Mouse (Mus musculus): ENCODE data around the gene Znhit6. TPM values are rescaled to one million over a fixed set of nuclear protein-coding genes. Genes with fewer than 3 reads are reported as not detected.

Znhit6 gene
- total and polyA plus RNA-seq, 3 experiments, result 54.4 to 188 (median 58.6) TPM

- Histone ChIP-seq H3K9ac (ENCODE audit: insufficient read depth, low read depth) (no peak overlapping the region), H3K79me2 (replicated peaks; ENCODE audit: control insufficient read depth, extremely low read depth, insufficient read depth, poor library complexity, severe bottlenecking) (no peaks in the 10 kb centered on the region), H3K27me3 (replicated peaks) (no peaks in the 10 kb centered on the region), H3K27ac (ENCODE audit: insufficient read depth, low read depth) (no peak overlapping the region), H3K9me3 (replicated peaks; ENCODE audit: low read length) (peaks cover 6% of the 10 kb centered on the region), H3K36me3 (replicated peaks in 1 of 2; ENCODE audit: control insufficient read depth in 1 of 2, insufficient read depth in 1 of 2, low read length in 1 of 2) (no peaks in the 10 kb centered on the region), H3K4me1 (ENCODE audit: control insufficient read depth in 1 of 2, insufficient read depth in 2 of 2) (no peaks in the 10 kb centered on the region), H3K4me3 (replicated peaks in 1 of 3; ENCODE audit: low read depth in 2 of 3, low read length in 2 of 3, poor library complexity in 1 of 3) (no peak overlapping the region), H3K4me2 (ENCODE audit: insufficient read depth, low read depth, poor library complexity, severe bottlenecking) (no peak overlapping the region)
- dilution Hi-C loops (cut with MboI; ENCODE audit: extremely low pct_ligation_motif_present, extremely low pct_unique_long_range_greater_than_20kb, low sequenced_read_pairs) (no loop called here), in situ Hi-C loops (cut with MboI; ENCODE audit: low pct_ligation_motif_present, low pct_unique_long_range_greater_than_20kb, low sequenced_read_pairs) (loop anchor here (10.0 kb wide), 1 partner anchor 276 kb away; no protein-coding TSS in a partner anchor)
- no peak for DNase-seq (ENCODE audit: extremely low read depth)
- TF ChIP-seq GABPA (IDR thresholded peaks at IDR 0.05; ENCODE audit: insufficient replicate concordance, low read depth, low read length), result no peak
- no peak for TF ChIP-seq HCFC1 (IDR thresholded peaks at IDR 0.05; ENCODE audit: low read depth, low read length)
- TF ChIP-seq UBTF (IDR thresholded peaks at IDR 0.05; ENCODE audit: low read depth, low read length), result no peak
- TF ChIP-seq KAT2A (IDR thresholded peaks at IDR 0.05; ENCODE audit: insufficient replicate concordance, low read length), result no peak
- TF ChIP-seq MAX (IDR thresholded peaks at IDR 0.05; ENCODE audit: low read length), result no peak
- no peak for TF ChIP-seq IRF4 (IDR thresholded peaks at IDR 0.05; ENCODE audit: low read depth, low read length)
- no peak for TF ChIP-seq MEF2A (IDR thresholded peaks at IDR 0.05; ENCODE audit: borderline replicate concordance, low read depth, low read length)
- no peak for TF ChIP-seq MYC (IDR thresholded peaks at IDR 0.05; ENCODE audit: low read depth, low read length)
- no peak for TF ChIP-seq RAD21 (IDR thresholded peaks at IDR 0.05; ENCODE audit: low read depth, low read length)
- no peak for TF ChIP-seq ZKSCAN1 (IDR thresholded peaks at IDR 0.05; ENCODE audit: borderline replicate concordance, low read depth, low read length)
These were observed 52.6 kb downstream of the Znhit6 start for GRCm38 (mm10) chr3:145628643-145629042.

- in situ Hi-C loops (cut with MboI; ENCODE audit: low pct_ligation_motif_present, low pct_unique_long_range_greater_than_20kb, low sequenced_read_pairs) (no loop called here), dilution Hi-C loops (cut with MboI; ENCODE audit: extremely low pct_ligation_motif_present, extremely low pct_unique_long_range_greater_than_20kb, low sequenced_read_pairs) (no loop called here)
These were observed 56.9 kb downstream of the Znhit6 start for GRCm38 (mm10) chr3:145632888-145633287.

More at GRCm38 (mm10) chr3:145632888-145633287, 56.9 kb downstream of the Znhit6 start:
- peaks cover 0 to 4% of the 10 kb centered on the region in 2 experiments; a peak in 2 of 4 replicates for H3K4me1 ChIP-seq (ENCODE audit: control insufficient read depth in 1 of 2, insufficient read depth in 2 of 2)
- H3K36me3 ChIP-seq (replicated peaks in 1 of 2; ENCODE audit: control insufficient read depth in 1 of 2, insufficient read depth in 1 of 2, low read length in 1 of 2), result no peaks in the 10 kb centered on the region
- H3K9ac ChIP-seq (ENCODE audit: insufficient read depth, low read depth), result no peak overlapping the region
- no peak overlapping the region for H3K27ac ChIP-seq (ENCODE audit: insufficient read depth, low read depth)
- H3K27me3 ChIP-seq (replicated peaks), result no peaks in the 10 kb centered on the region
- no peaks in the 10 kb centered on the region for H3K79me2 ChIP-seq (replicated peaks; ENCODE audit: control insufficient read depth, extremely low read depth, insufficient read depth, poor library complexity, severe bottlenecking)
- no peak overlapping the region for H3K4me3 ChIP-seq (replicated peaks in 1 of 3; ENCODE audit: low read depth in 2 of 3, low read length in 2 of 3, poor library complexity in 1 of 3)
- no peak for TF ChIP-seq USF2 (conservative IDR thresholded peaks at IDR 0.05; ENCODE audit: low read depth, low read length)
- no peak for TF ChIP-seq CHD2 (IDR thresholded peaks at IDR 0.05; ENCODE audit: low read length)
- TF ChIP-seq NRF1 (IDR thresholded peaks at IDR 0.05; ENCODE audit: low read depth, low read length), result no peak
- TF ChIP-seq MAFK (IDR thresholded peaks at IDR 0.05; ENCODE audit: insufficient replicate concordance, low read length), result no peak
- TF ChIP-seq MEF2A (IDR thresholded peaks at IDR 0.05; ENCODE audit: borderline replicate concordance, low read depth, low read length), result no peak
- no peak for TF ChIP-seq ZKSCAN1 (IDR thresholded peaks at IDR 0.05; ENCODE audit: borderline replicate concordance, low read depth, low read length)
- TF ChIP-seq PAX5 (IDR thresholded peaks at IDR 0.05; ENCODE audit: low read length), result no peak
- TF ChIP-seq IRF4 (IDR thresholded peaks at IDR 0.05; ENCODE audit: low read depth, low read length), result no peak
- no peak for TF ChIP-seq ZMIZ1 (IDR thresholded peaks at IDR 0.05; ENCODE audit: low read depth, low read length)
- no peak for TF ChIP-seq MAX (IDR thresholded peaks at IDR 0.05; ENCODE audit: low read length)
- no peak for TF ChIP-seq ZC3H11A (IDR thresholded peaks at IDR 0.05; ENCODE audit: low read depth, low read length)
- TF ChIP-seq NELFE (IDR thresholded peaks at IDR 0.05; ENCODE audit: low read depth, low read length), result no peak
- no peak overlapping the region for H3K4me2 ChIP-seq (ENCODE audit: insufficient read depth, low read depth, poor library complexity, severe bottlenecking)
- H3K9me3 ChIP-seq (replicated peaks; ENCODE audit: low read length), result peaks cover 6% of the 10 kb centered on the region
- no peak for DNase-seq (ENCODE audit: extremely low read depth)
